Mouse (Mus musculus) stomach, postnatal 0 days (tissue): Measurements from ENCODE around the gene Mmp23.

Experiments used
- CTCF ChIP-seq: IDR thresholded peaks from 2 replicates; pipeline ENCODE4 v1.5.1; 2016; ENCODE audit warnings: antibody characterized with exemption, low read depth, mild to moderate bottlenecking, moderate library complexity
- EP300 ChIP-seq: optimal IDR thresholded peaks from 2 replicates; pipeline ENCODE3; 2016; ENCODE audit warnings: antibody characterized with exemption

DNA sequence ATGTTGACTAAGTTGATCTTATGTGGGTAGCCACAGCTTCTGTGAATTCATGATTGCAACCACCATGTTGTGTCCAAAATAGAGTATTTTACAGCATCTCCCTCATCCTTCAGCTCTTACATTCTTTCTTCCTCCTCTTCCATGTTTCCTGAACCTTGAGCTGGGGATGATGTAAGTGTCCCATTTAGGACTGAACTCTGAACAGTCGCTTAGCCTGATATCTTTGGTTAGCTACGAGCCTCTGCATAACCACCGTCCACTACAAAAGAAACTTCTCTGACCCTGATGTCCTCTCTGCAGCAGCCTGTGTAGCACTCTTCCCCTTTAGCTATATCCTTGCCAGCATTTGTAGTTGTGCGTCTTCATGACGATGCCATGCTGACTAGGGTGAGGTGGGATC lies 7.5 kb downstream of the Mmp23 start:
- TF ChIP-seq CTCF = no peak
- no peak for TF ChIP-seq EP300
